Mouse (Mus musculus) embryonic fibroblast, embryonic 13.5 days (primary cell): ENCODE data around the gene Gdf10. TPM values are rescaled to one million over a fixed set of nuclear protein-coding genes. Genes with fewer than 3 reads are reported as not detected.

Experiments
- H3K27ac ChIP-seq: 2 replicates; pipeline ENCODE4 v1.5.1; 2012; ENCODE audit warnings: low read length, control low read depth, inconsistent platforms; ENCODE audit not compliant: insufficient read depth
- H3K4me1 ChIP-seq: 2 replicates; pipeline ENCODE4 v1.6.1; 2011; ENCODE audit warnings: low read length; ENCODE audit not compliant: control insufficient read depth, insufficient read depth
- H3K4me3 ChIP-seq: 2 replicates; pipeline ENCODE4 v1.5.1; 2011; ENCODE audit warnings: mild to moderate bottlenecking, control low read depth, low read length; ENCODE audit not compliant: insufficient read depth
- CTCF ChIP-seq: IDR thresholded peaks from 2 replicates; pipeline ENCODE4 v1.5.1; 2011; ENCODE audit warnings: mild to moderate bottlenecking, control low read depth, low read length, moderate library complexity, borderline replicate concordance; ENCODE audit not compliant: insufficient read depth
- POLR2A ChIP-seq: IDR thresholded peaks from 2 replicates; pipeline ENCODE4 v1.6.1; 2011; ENCODE audit warnings: low read depth, mild to moderate bottlenecking, control low read depth, low read length, moderate library complexity
- polyA plus RNA-seq: library from polyadenylated mRNA; stranded (reverse); fragments of >200 nt; gene quantifications from 2 replicates; pipeline ENCODE4 v1.2.4, GENCODE M21; 2011; ENCODE audit warnings: low read depth; ENCODE audit not compliant: missing spikeins, insufficient read length

Gene Gdf10
- 1.1 and 7.0 TPM in 2 replicates for polyA plus RNA-seq

GRCm38 (mm10) chr14:33923168-33924070 lies at the start of gene Gdf10:
TSS of gene Gdf10 (plus strand) at chr14:33923587.
- Histone ChIP-seq H3K4me1 (no peaks in the 10 kb centered on the region), H3K4me3 (peak within 1 kb of the TSS; percentile 19; the same call in 1 of the 2 replicates), H3K27ac (no peak within 1 kb of the TSS)
- TF ChIP-seq POLR2A (no peak), CTCF (no peak)

GRCm38 (mm10) chr14:33878826-33879225 lies 44.6 kb upstream of the Gdf10 start:
- Histone ChIP-seq H3K27ac (no peak overlapping the region), H3K4me3 (no peak overlapping the region), H3K4me1 (no peaks in the 10 kb centered on the region)
- TF ChIP-seq POLR2A (no peak), CTCF (no peak)

- Histone ChIP-seq H3K27ac (no peak overlapping the region), H3K4me1 (no peaks in the 10 kb centered on the region), H3K4me3 (no peak overlapping the region)
- TF ChIP-seq POLR2A, result no peak
These were observed 43.2 kb upstream of the Gdf10 start for GRCm38 (mm10) chr14:33880236-33880635.

- TF ChIP-seq POLR2A (no peak), CTCF (no peak)
- Histone ChIP-seq H3K4me1 (no peaks in the 10 kb centered on the region), H3K4me3 (no peak overlapping the region), H3K27ac (no peak overlapping the region)
These were observed 41.9 kb upstream of the Gdf10 start for GRCm38 (mm10) chr14:33881471-33881870.

GRCm38 (mm10) chr14:33883046-33883445 lies 40.3 kb upstream of the Gdf10 start:
- Histone ChIP-seq H3K4me3 (no peak overlapping the region), H3K4me1 (no peaks in the 10 kb centered on the region), H3K27ac (no peak overlapping the region)
- TF ChIP-seq CTCF (no peak), POLR2A (no peak)

GRCm38 (mm10) chr14:33885466-33885865 lies 37.9 kb upstream of the Gdf10 start:
- no peak overlapping the region for H3K4me3 ChIP-seq
- H3K27ac ChIP-seq, result no peak overlapping the region
- H3K4me1 ChIP-seq, result no peaks in the 10 kb centered on the region
- TF ChIP-seq CTCF, result no peak
- no peak for TF ChIP-seq POLR2A

- Histone ChIP-seq H3K4me1 (no peaks in the 10 kb centered on the region), H3K4me3 (no peak overlapping the region), H3K27ac (no peak overlapping the region)
- TF ChIP-seq CTCF, result no peak
- no peak for TF ChIP-seq POLR2A
These were observed 34.9 kb upstream of the Gdf10 start for GRCm38 (mm10) chr14:33888387-33889035.

- no peak for TF ChIP-seq CTCF
- no peak for TF ChIP-seq POLR2A
These were observed 33.4 kb upstream of the Gdf10 start for GRCm38 (mm10) chr14:33889971-33890370.

GRCm38 (mm10) chr14:33891507-33891906 lies 31.9 kb upstream of the Gdf10 start:
- no peak for TF ChIP-seq CTCF
- TF ChIP-seq POLR2A, result no peak
- Histone ChIP-seq H3K4me1 (no peaks in the 10 kb centered on the region), H3K27ac (no peak overlapping the region), H3K4me3 (no peak overlapping the region)

More at GRCm38 (mm10) chr14:33889971-33890370, 33.4 kb upstream of the Gdf10 start:
- H3K4me3 ChIP-seq, result no peak overlapping the region
- no peak overlapping the region for H3K27ac ChIP-seq
- H3K4me1 ChIP-seq, result no peaks in the 10 kb centered on the region

GRCm38 (mm10) chr14:33895777-33896176 lies 27.6 kb upstream of the Gdf10 start:
- H3K4me3 ChIP-seq, result no peak overlapping the region
- TF ChIP-seq POLR2A, result no peak
- TF ChIP-seq CTCF, result no peak
- H3K4me1 ChIP-seq, result no peaks in the 10 kb centered on the region
- no peak overlapping the region for H3K27ac ChIP-seq
